ENCODE assay signal across 17 mouse cellular contexts in the genomic region with DNA sequence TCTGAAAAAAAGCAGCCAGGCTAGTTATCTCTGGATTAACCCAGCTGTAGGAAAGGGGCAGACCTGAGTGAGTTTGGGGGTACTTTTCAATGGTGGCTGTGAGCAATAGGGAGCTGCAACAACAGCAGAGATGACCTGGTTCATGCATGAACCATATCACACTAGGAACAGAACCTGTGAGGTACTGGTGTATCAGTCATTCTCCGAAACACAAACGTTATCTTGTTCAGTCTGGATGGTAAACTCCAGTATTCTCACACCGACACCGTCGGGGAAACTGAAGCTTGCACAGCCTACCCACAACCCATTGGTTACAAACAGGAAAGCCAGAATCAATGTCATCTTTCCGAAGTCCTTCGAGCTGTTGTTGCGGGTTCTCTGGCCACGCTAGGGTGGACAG. TPM values are rescaled to one million over a fixed set of nuclear protein-coding genes. Genes with fewer than 3 reads are reported as not detected.
A peak's percentile ranks its signal among the peaks of the same experiment; 100 is the strongest.
DNase-seq lines count a peak whose midpoint lies in the region; ATAC-seq lines count a peak whose summit lies in the region.
"Had no signal": no experiment of that assay in that cellular context is flagged by ENCODE, and none has a peak within 500 bp of the region (broad histone marks: within the 10 kb centered on the region; RNA-seq: fewer than 3 reads in every experiment).

No protein-coding gene starts in this region.

- no peak overlapping the region for H3K27ac ChIP-seq in heart, embryonic 15.5 days
- 0 out of 2 replicates have a peak overlapping the region, but pooled peaks have one; percentile 4 for H3K27ac ChIP-seq in midbrain, embryonic 10.5 days (replicated peaks)
- no peak overlapping the region for H3K27ac ChIP-seq in midbrain, embryonic 16.5 days (ENCODE audit: low read length)
- H3K27ac ChIP-seq in liver, embryonic 13.5 days = no peak overlapping the region
- H3K27ac ChIP-seq in hindbrain, embryonic 12.5 days = no peak overlapping the region
- H3K27ac ChIP-seq: embryonic facial prominence, embryonic 13.5 days; forebrain, embryonic 15.5 days; limb, embryonic 15.5 days; midbrain, embryonic 15.5 days; stomach, embryonic 15.5 days had no signal

- no peak for ATAC-seq in heart, embryonic 15.5 days (replicated peaks; ENCODE audit: insufficient number of reproducible peaks, insufficient read depth, low FRiP score, low read depth)
- ATAC-seq in midbrain, embryonic 16.5 days = no peak
- ATAC-seq in liver, embryonic 13.5 days (ENCODE audit: low read depth) = peak; percentile 70
- no peak for ATAC-seq in hindbrain, embryonic 12.5 days (ENCODE audit: low FRiP score)
- ATAC-seq: forebrain, embryonic 15.5 days; inflammation-experienced regulatory T-cells, adult 6 months; midbrain, embryonic 15.5 days; Patski had no signal

- peaks cover 10% of the 10 kb centered on the region for H3K4me1 ChIP-seq in heart, embryonic 15.5 days (replicated peaks)
- H3K4me1 ChIP-seq in midbrain, embryonic 10.5 days = peaks cover 13% of the 10 kb centered on the region
- no peaks in the 10 kb centered on the region for H3K4me1 ChIP-seq in midbrain, embryonic 16.5 days (ENCODE audit: control insufficient read depth, insufficient read depth, low read length)
- peaks cover 14% of the 10 kb centered on the region for H3K4me1 ChIP-seq in liver, embryonic 13.5 days (replicated peaks)
- no peaks in the 10 kb centered on the region for H3K4me1 ChIP-seq in hindbrain, embryonic 12.5 days
- H3K4me1 ChIP-seq: forebrain, embryonic 15.5 days; limb, embryonic 15.5 days; midbrain, embryonic 15.5 days had no signal

- no peaks in the 10 kb centered on the region for H3K36me3 ChIP-seq in heart, embryonic 15.5 days
- no peaks in the 10 kb centered on the region for H3K36me3 ChIP-seq in midbrain, embryonic 10.5 days
- no peaks in the 10 kb centered on the region for H3K36me3 ChIP-seq in midbrain, embryonic 16.5 days (ENCODE audit: control insufficient read depth, insufficient read depth, low read length)
- no peaks in the 10 kb centered on the region for H3K36me3 ChIP-seq in liver, embryonic 13.5 days
- no peaks in the 10 kb centered on the region for H3K36me3 ChIP-seq in hindbrain, embryonic 12.5 days
- H3K36me3 ChIP-seq: embryonic facial prominence, embryonic 13.5 days; forebrain, embryonic 15.5 days; limb, embryonic 15.5 days; midbrain, embryonic 15.5 days; stomach, embryonic 15.5 days had no signal

- H3K9me3 ChIP-seq in heart, embryonic 15.5 days (replicated peaks) = no peaks in the 10 kb centered on the region
- no peaks in the 10 kb centered on the region for H3K9me3 ChIP-seq in midbrain, embryonic 10.5 days (replicated peaks)
- no peaks in the 10 kb centered on the region for H3K9me3 ChIP-seq in midbrain, embryonic 16.5 days (replicated peaks; ENCODE audit: control insufficient read depth, low read length, poor library complexity, severe bottlenecking)
- no peaks in the 10 kb centered on the region for H3K9me3 ChIP-seq in liver, embryonic 13.5 days (replicated peaks)
- H3K9me3 ChIP-seq in hindbrain, embryonic 12.5 days (replicated peaks) = no peaks in the 10 kb centered on the region
- H3K9me3 ChIP-seq: embryonic facial prominence, embryonic 13.5 days; forebrain, embryonic 15.5 days; limb, embryonic 15.5 days; midbrain, embryonic 15.5 days; stomach, embryonic 15.5 days had no signal

- H3K9ac ChIP-seq in heart, embryonic 15.5 days = no peak overlapping the region
- no peak overlapping the region for H3K9ac ChIP-seq in midbrain, embryonic 16.5 days (ENCODE audit: low read depth, low read length)
- no peak overlapping the region for H3K9ac ChIP-seq in liver, embryonic 13.5 days
- H3K9ac ChIP-seq in hindbrain, embryonic 12.5 days = no peak overlapping the region
- H3K9ac ChIP-seq: embryonic facial prominence, embryonic 13.5 days; forebrain, embryonic 15.5 days; limb, embryonic 15.5 days; midbrain, embryonic 15.5 days; stomach, embryonic 15.5 days had no signal

- no peak for DNase-seq in heart, adult 9 months (ENCODE audit: low spot score in 2 of 2)
- no peak for DNase-seq in midbrain, embryonic 10.5 days (ENCODE audit: low spot score)
- DNase-seq in liver, embryonic 13.5 days = no peak
- no peak for DNase-seq in kidney, postnatal 10 days
- DNase-seq: adrenal gland, adult 8-10 months; cerebellum, postnatal 10 days; thymus, adult 2 months had no signal

- no peak overlapping the region for H3K4me3 ChIP-seq in heart, embryonic 15.5 days
- H3K4me3 ChIP-seq in midbrain, embryonic 10.5 days = no peak overlapping the region
- no peak overlapping the region for H3K4me3 ChIP-seq in midbrain, embryonic 16.5 days (ENCODE audit: low read depth, low read length)
- H3K4me3 ChIP-seq in liver, embryonic 13.5 days (replicated peaks) = no peak overlapping the region
- no peak overlapping the region for H3K4me3 ChIP-seq in hindbrain, embryonic 12.5 days
- H3K4me3 ChIP-seq: embryonic facial prominence, embryonic 13.5 days; forebrain, embryonic 15.5 days; limb, embryonic 15.5 days; midbrain, embryonic 15.5 days; stomach, embryonic 15.5 days had no signal

- peak overlapping the region; percentile 34; the same call in 1 of the 2 replicates for H3K4me2 ChIP-seq in heart, embryonic 15.5 days
- H3K4me2 ChIP-seq in midbrain, embryonic 16.5 days (ENCODE audit: low read length) = no peak overlapping the region
- no peak overlapping the region for H3K4me2 ChIP-seq in liver, embryonic 13.5 days
- no peak overlapping the region for H3K4me2 ChIP-seq in hindbrain, embryonic 12.5 days (replicated peaks)
- H3K4me2 ChIP-seq: embryonic facial prominence, embryonic 13.5 days; forebrain, embryonic 15.5 days; limb, embryonic 15.5 days; midbrain, embryonic 15.5 days; stomach, embryonic 15.5 days had no signal

- no peaks in the 10 kb centered on the region for H3K27me3 ChIP-seq in heart, embryonic 15.5 days
- H3K27me3 ChIP-seq in midbrain, embryonic 10.5 days (ENCODE audit: low read depth, poor library complexity, severe bottlenecking) = no peaks in the 10 kb centered on the region
- H3K27me3 ChIP-seq in midbrain, embryonic 16.5 days (ENCODE audit: control insufficient read depth, insufficient read depth, low read depth, low read length) = no peaks in the 10 kb centered on the region
- H3K27me3 ChIP-seq in liver, embryonic 13.5 days = peaks cover 3% of the 10 kb centered on the region; the same call in 1 of the 2 replicates
- no peaks in the 10 kb centered on the region for H3K27me3 ChIP-seq in hindbrain, embryonic 12.5 days
- H3K27me3 ChIP-seq: embryonic facial prominence, embryonic 13.5 days; forebrain, embryonic 15.5 days; limb, embryonic 15.5 days; midbrain, embryonic 15.5 days; Patski; stomach, embryonic 15.5 days had no signal

- 81% methylated on average over 9 of the region's 9 CpGs for WGBS in heart, embryonic 15.5 days
- WGBS in midbrain, embryonic 10.5 days = 90% methylated on average over 9 of the region's 9 CpGs
- 93% methylated on average over 9 of the region's 9 CpGs for WGBS in midbrain, embryonic 16.5 days
- WGBS in liver, embryonic 13.5 days (ENCODE audit: insufficient replicate concordance) = 49% methylated on average over 9 of the region's 9 CpGs
- 87% methylated on average over 9 of the region's 9 CpGs for WGBS in hindbrain, embryonic 12.5 days

RNA-seq across cellular contexts. Expression of a gene that starts 11.7 kb away (rescaled TPM):
- 2.5 and 2.6 TPM in 2 replicates for polyA plus RNA-seq in heart, embryonic 15.5 days (2015; fragmentation: Nextera tagmentation; extraction: Ambion mirVana)
- polyA plus RNA-seq in midbrain, embryonic 10.5 days (2016; fragmentation: Nextera tagmentation; extraction: Ambion mirVana) = 1.2 and 1.3 TPM in 2 replicates
- polyA plus RNA-seq in midbrain, embryonic 16.5 days (2015; fragmentation: Nextera tagmentation; extraction: Ambion mirVana) = 2.3 and 2.8 TPM in 2 replicates
- 2.7 and 3.0 TPM in 2 replicates for polyA plus RNA-seq in liver, embryonic 13.5 days (2015; fragmentation: Nextera tagmentation; extraction: Ambion mirVana)
- 4.6 and 4.9 TPM in 2 replicates for polyA plus RNA-seq in hindbrain, embryonic 12.5 days (2016; fragmentation: Nextera tagmentation; extraction: Ambion mirVana)
